Mouse (Mus musculus): Measurements from ENCODE around the gene Saa2. TPM values are rescaled to one million over a fixed set of nuclear protein-coding genes. Genes with fewer than 3 reads are reported as not detected.

Gene Saa2
- polyA plus RNA-seq, 1 experiment from 2014 or later: not detected

Other genes with a start within 250 kb of the Saa2 start
- 17.6 and 18.4 TPM in 2 replicates for gene Sergef, start 112.0 kb upstream of the Saa2 start, polyA plus RNA-seq (2014; fragmentation: Nextera tagmentation; extraction: Ambion mirVana)
- 0.34 TPM in 1 of 2 replicates, not detected in the other for gene Tph1, start 79.3 kb upstream of the Saa2 start, polyA plus RNA-seq (2014; fragmentation: Nextera tagmentation; extraction: Ambion mirVana)
- 35.1 and 37.8 TPM in 2 replicates for gene Saal1, start 41.1 kb upstream of the Saa2 start, polyA plus RNA-seq (2014; fragmentation: Nextera tagmentation; extraction: Ambion mirVana)
- gene Saa3, start 36.1 kb upstream of the Saa2 start, polyA plus RNA-seq (2014; fragmentation: Nextera tagmentation; extraction: Ambion mirVana): 0.77 TPM in 1 of 2 replicates, not detected in the other
- gene Saa4, start 19.2 kb upstream of the Saa2 start, polyA plus RNA-seq (2014; fragmentation: Nextera tagmentation; extraction: Ambion mirVana): not detected in 2 replicates
- 0.59 and 1.2 TPM in 2 replicates for gene Saa1, start 8.8 kb upstream of the Saa2 start, polyA plus RNA-seq (2014; fragmentation: Nextera tagmentation; extraction: Ambion mirVana)
- 23.6 and 24.3 TPM in 2 replicates for gene Hps5, start 44.3 kb downstream of the Saa2 start, polyA plus RNA-seq (2014; fragmentation: Nextera tagmentation; extraction: Ambion mirVana)
- 40.8 and 47.8 TPM in 2 replicates for gene Gtf2h1, start 44.3 kb downstream of the Saa2 start, polyA plus RNA-seq (2014; fragmentation: Nextera tagmentation; extraction: Ambion mirVana)
- 1,645 and 1,742 TPM in 2 replicates for gene Ldha, start 89.7 kb downstream of the Saa2 start, polyA plus RNA-seq (2014; fragmentation: Nextera tagmentation; extraction: Ambion mirVana)
- gene Ldhc, start 109.4 kb downstream of the Saa2 start, polyA plus RNA-seq (2014; fragmentation: Nextera tagmentation; extraction: Ambion mirVana): 0.24 TPM in 1 of 2 replicates, not detected in the other
- gene Tsg101, start 168.2 kb downstream of the Saa2 start, polyA plus RNA-seq (2014; fragmentation: Nextera tagmentation; extraction: Ambion mirVana): 169 and 179 TPM in 2 replicates
- 13.1 and 13.4 TPM in 2 replicates for gene Uevld, start 206.7 kb downstream of the Saa2 start, polyA plus RNA-seq (2014; fragmentation: Nextera tagmentation; extraction: Ambion mirVana)
- gene Gm9999, start 231.8 kb downstream of the Saa2 start, polyA plus RNA-seq (2014; fragmentation: Nextera tagmentation; extraction: Ambion mirVana): not detected in 2 replicates